Mouse (Mus musculus): ENCODE data around the gene Ccdc122.
A peak's percentile ranks its signal among the peaks of the same experiment; 100 is the strongest.

Ccdc122 gene

GRCm38 (mm10) chr14:77130612-77131011 lies 94.0 kb downstream of the Ccdc122 start:
- DNase-seq (ENCODE audit: low read depth), result no peak

- DNase-seq (ENCODE audit: low read depth), result no peak
These were observed 100.4 kb downstream of the Ccdc122 start for GRCm38 (mm10) chr14:77136936-77137335.

- DNase-seq (ENCODE audit: low read depth), result peak; percentile 85
These were observed 105.0 kb downstream of the Ccdc122 start for GRCm38 (mm10) chr14:77141324-77142282.

- no peak for DNase-seq (ENCODE audit: low read depth)
These were observed 108.5 kb downstream of the Ccdc122 start for GRCm38 (mm10) chr14:77145103-77145502.

GRCm38 (mm10) chr14:77147635-77148034 lies 111.1 kb downstream of the Ccdc122 start:
- no peak for DNase-seq (ENCODE audit: low read depth)

- no peak for DNase-seq (ENCODE audit: low read depth)
These were observed 114.0 kb downstream of the Ccdc122 start for GRCm38 (mm10) chr14:77150556-77150955.

- no peak for DNase-seq (ENCODE audit: low read depth)
These were observed 114.9 kb downstream of the Ccdc122 start for GRCm38 (mm10) chr14:77151431-77151830.

GRCm38 (mm10) chr14:77156222-77156910 lies 119.8 kb downstream of the Ccdc122 start, which contains the start of gene Enox1:
TSS of gene Enox1 (plus strand) at chr14:77156763.
- DNase-seq (ENCODE audit: low read depth), result peak; percentile 14

GRCm38 (mm10) chr14:77156911-77157504 lies 120.4 kb downstream of the Ccdc122 start:
- DNase-seq (ENCODE audit: low read depth), result peak; percentile 10

GRCm38 (mm10) chr14:77157505-77157911 lies 120.9 kb downstream of the Ccdc122 start:
- no peak for DNase-seq (ENCODE audit: low read depth)

GRCm38 (mm10) chr14:77159397-77159796 lies 122.8 kb downstream of the Ccdc122 start:
- DNase-seq (ENCODE audit: low read depth), result no peak
